Mouse (Mus musculus) embryonic facial prominence, embryonic 14.5 days (tissue): ENCODE measurements around the gene Akt1. TPM values are rescaled to one million over a fixed set of nuclear protein-coding genes. Genes with fewer than 3 reads are reported as not detected.
A peak's percentile ranks its signal among the peaks of the same experiment; 100 is the strongest.

Experiments used
- ATAC-seq: fragments of 200-750 bp; cut with Nextera tagmentation; 2 replicates; pipeline ENCODE4 v1.8.0; 2017; ENCODE audit warnings: low read depth, moderate number of reproducible peaks, moderate TSS enrichment
- DNase-seq: peaks from one replicate; pipeline ENCODE4 v3.0.0-alpha.2; 2015; ENCODE audit warnings: low spot score
- H3K27ac ChIP-seq: fragments of 300-500 bp; sonication (generic); replicated peaks from 2 replicates; pipeline ENCODE4 v1.5.1; 2014; ENCODE audit warnings: low read depth, mild to moderate bottlenecking, low read length, moderate library complexity
- H3K27me3 ChIP-seq: fragments of 300-500 bp; sonication (generic); replicated peaks from 2 replicates; pipeline ENCODE4 v1.6.1; 2014; ENCODE audit warnings: low read length; ENCODE audit not compliant: control insufficient read depth, insufficient read depth
- H3K36me3 ChIP-seq: fragments of 300-500 bp; sonication (generic); 2 replicates; pipeline ENCODE4 v1.6.1; 2014; ENCODE audit warnings: low read length, mixed read lengths; ENCODE audit not compliant: control insufficient read depth, insufficient read depth
- H3K4me1 ChIP-seq: fragments of 300-500 bp; sonication (generic); 2 replicates; pipeline ENCODE4 v1.6.1; 2014; ENCODE audit warnings: antibody characterized with exemption, low read length; ENCODE audit not compliant: control insufficient read depth, insufficient read depth
- H3K4me2 ChIP-seq: fragments of 300-500 bp; sonication (generic); 2 replicates; pipeline ENCODE4 v1.6.1; 2014; ENCODE audit warnings: low read depth, mild to moderate bottlenecking, low read length, moderate library complexity, mixed read lengths
- H3K4me3 ChIP-seq: fragments of 300-500 bp; sonication (generic); 2 replicates; pipeline ENCODE4 v1.5.1; 2014; ENCODE audit warnings: low read depth, mild to moderate bottlenecking, low read length
- H3K9ac ChIP-seq: fragments of 300-500 bp; sonication (generic); 2 replicates; pipeline ENCODE4 v1.6.1; 2014; ENCODE audit warnings: low read depth, mild to moderate bottlenecking, low read length, moderate library complexity, mixed read lengths
- H3K9me3 ChIP-seq: fragments of 300-500 bp; sonication (generic); 2 replicates; pipeline ENCODE4 v1.6.1; 2016; ENCODE audit warnings: low read length; ENCODE audit not compliant: control insufficient read depth
- WGBS: fragments of 180-500 bp; shearing (Covaris S2); extraction: QIAGEN DNeasy Blood & Tissue Kit; methylation state at CpG from one replicate; pipeline ENCODE4 v1.1.7; 2014; 5-methylcytosine and 5-hydroxymethylcytosine counted together
- polyA plus RNA-seq: library from polyadenylated mRNA; unstranded; fragments of >200 nt; fragmentation: Nextera tagmentation; extraction: Ambion mirVana; gene quantifications from 2 replicates; pipeline ENCODE4 v1.2.1, GENCODE M21; 2014

Gene Akt1
- polyA plus RNA-seq, 1 experiment from 2014 or later: 84.0 TPM

GRCm38 (mm10) chr12:112660576-112661326 is 13.9 kb downstream of the Akt1 start:
- 35% methylated on average over 5 of the region's 5 CpGs for WGBS
- ATAC-seq (peak; percentile 84), DNase-seq (peak; percentile 96)
- Histone ChIP-seq H3K9ac (peak overlapping the region; percentile 28; the same call in 1 of the 2 replicates), H3K27ac (peak overlapping the region; percentile 87), H3K36me3 (peaks cover 92% of the 10 kb centered on the region), H3K4me2 (peak overlapping the region; percentile 38), H3K27me3 (no peaks in the 10 kb centered on the region), H3K4me3 (no peak overlapping the region; the same call in 1 of the 2 replicates), H3K4me1 (peaks cover 48% of the 10 kb centered on the region), H3K9me3 (no peaks in the 10 kb centered on the region)

GRCm38 (mm10) chr12:112659109-112659508 is 15.6 kb downstream of the Akt1 start:
- DNase-seq (no peak), ATAC-seq (no peak)
- Histone ChIP-seq H3K27me3 (no peaks in the 10 kb centered on the region), H3K27ac (no peak overlapping the region), H3K9me3 (no peaks in the 10 kb centered on the region), H3K4me1 (peaks cover 40% of the 10 kb centered on the region), H3K36me3 (peaks cover 96% of the 10 kb centered on the region), H3K9ac (no peak overlapping the region), H3K4me3 (no peak overlapping the region), H3K4me2 (no peak overlapping the region)
- 92% methylated on average over 6 of the region's 6 CpGs for WGBS

GRCm38 (mm10) chr12:112658619-112659018 is 16.1 kb downstream of the Akt1 start:
- H3K27me3 ChIP-seq: no peaks in the 10 kb centered on the region
- peaks cover 36% of the 10 kb centered on the region for H3K4me1 ChIP-seq
- DNase-seq: no peak
- no peak overlapping the region for H3K4me3 ChIP-seq
- H3K9me3 ChIP-seq: no peaks in the 10 kb centered on the region
- peaks cover 96% of the 10 kb centered on the region for H3K36me3 ChIP-seq
- H3K4me2 ChIP-seq: no peak overlapping the region
- H3K27ac ChIP-seq: no peak overlapping the region
- no peak for ATAC-seq
- WGBS: 95% methylated on average over 7 of the region's 7 CpGs
- H3K9ac ChIP-seq: no peak overlapping the region

- 91% methylated on average over 5 of the region's 5 CpGs for WGBS
- ATAC-seq (no peak), DNase-seq (no peak)
- Histone ChIP-seq H3K9ac (no peak overlapping the region), H3K4me3 (no peak overlapping the region), H3K27me3 (no peaks in the 10 kb centered on the region), H3K27ac (no peak overlapping the region), H3K4me2 (no peak overlapping the region), H3K9me3 (no peaks in the 10 kb centered on the region), H3K4me1 (no peaks in the 10 kb centered on the region), H3K36me3 (peaks cover 91% of the 10 kb centered on the region)
Measured at GRCm38 (mm10) chr12:112654076-112654475, 20.6 kb downstream of the Akt1 start.

GRCm38 (mm10) chr12:112653157-112653824 is 21.4 kb downstream of the Akt1 start:
- ATAC-seq (peak; percentile 55), DNase-seq (peak; percentile 90)
- Histone ChIP-seq H3K9me3 (no peaks in the 10 kb centered on the region), H3K27ac (no peak overlapping the region; the same call in 1 of the 2 replicates), H3K4me2 (no peak overlapping the region), H3K36me3 (peaks cover 91% of the 10 kb centered on the region), H3K4me1 (no peaks in the 10 kb centered on the region), H3K9ac (no peak overlapping the region), H3K4me3 (no peak overlapping the region), H3K27me3 (no peaks in the 10 kb centered on the region)
- WGBS: 51% methylated on average over 7 of the region's 7 CpGs

- H3K36me3 ChIP-seq: peaks cover 91% of the 10 kb centered on the region
- 69% methylated on average over 5 of the region's 5 CpGs for WGBS
- H3K27ac ChIP-seq: no peak overlapping the region
Measured at GRCm38 (mm10) chr12:112651778-112652439, 22.8 kb downstream of the Akt1 start.

GRCm38 (mm10) chr12:112648081-112648480 is 26.6 kb downstream of the Akt1 start:
- DNase-seq: no peak
- Histone ChIP-seq H3K4me3 (no peak overlapping the region), H3K4me1 (peaks cover 9% of the 10 kb centered on the region), H3K9ac (no peak overlapping the region), H3K27ac (no peak overlapping the region), H3K27me3 (no peaks in the 10 kb centered on the region), H3K9me3 (no peaks in the 10 kb centered on the region), H3K36me3 (peaks cover 54% of the 10 kb centered on the region), H3K4me2 (no peak overlapping the region)
- WGBS: 92% methylated on average over 5 of the region's 5 CpGs
- ATAC-seq: no peak

More at GRCm38 (mm10) chr12:112651778-112652439, 22.8 kb downstream of the Akt1 start:
- Histone ChIP-seq H3K9me3 (no peaks in the 10 kb centered on the region), H3K4me1 (no peaks in the 10 kb centered on the region), H3K4me2 (no peak overlapping the region), H3K9ac (no peak overlapping the region), H3K4me3 (no peak overlapping the region), H3K27me3 (no peaks in the 10 kb centered on the region)
- DNase-seq: no peak
- ATAC-seq: no peak

- DNase-seq (no peak), ATAC-seq (no peak)
- Histone ChIP-seq H3K4me2 (peak overlapping the region; percentile 84), H3K4me3 (peak overlapping the region; percentile 77), H3K27ac (no peak overlapping the region), H3K9me3 (no peaks in the 10 kb centered on the region), H3K4me1 (peaks cover 9% of the 10 kb centered on the region), H3K27me3 (no peaks in the 10 kb centered on the region), H3K9ac (peak overlapping the region; percentile 86), H3K36me3 (peaks cover 37% of the 10 kb centered on the region)
- WGBS: 43% methylated on average over 6 of the region's 6 CpGs
Measured at GRCm38 (mm10) chr12:112646139-112646538, 28.5 kb downstream of the Akt1 start.
